Mouse (Mus musculus): ENCODE results near the gene Fndc3b. TPM values are rescaled to one million over a fixed set of nuclear protein-coding genes. Genes with fewer than 3 reads are reported as not detected.

The Fndc3b gene
- polyA plus RNA-seq, 1 experiment from 2014 or later: 7.5 TPM

- H3K36me3 ChIP-seq (ENCODE audit: control insufficient read depth, insufficient read depth, low read length): no peaks in the 10 kb centered on the region
- 87% methylated on average over 15 of the region's 15 CpGs for WGBS
- ATAC-seq: no peak
- H3K4me3 ChIP-seq (ENCODE audit: low read length): no peak overlapping the region
- no peaks in the 10 kb centered on the region for H3K9me3 ChIP-seq (ENCODE audit: control insufficient read depth, low read length)
- no peaks in the 10 kb centered on the region for H3K27me3 ChIP-seq (replicated peaks; ENCODE audit: control insufficient read depth, insufficient read depth, low read length)
- no peaks in the 10 kb centered on the region for H3K4me1 ChIP-seq (ENCODE audit: control insufficient read depth, insufficient read depth, low read depth, low read length)
- no peak overlapping the region for H3K4me2 ChIP-seq (ENCODE audit: low read length)
- H3K27ac ChIP-seq (ENCODE audit: low read depth, low read length): no peak overlapping the region
- H3K9ac ChIP-seq (ENCODE audit: low read depth, low read length): no peak overlapping the region
Measured at GRCm38 (mm10) chr3:27462934-27463333, 248.2 kb downstream of the Fndc3b start.

DNA sequence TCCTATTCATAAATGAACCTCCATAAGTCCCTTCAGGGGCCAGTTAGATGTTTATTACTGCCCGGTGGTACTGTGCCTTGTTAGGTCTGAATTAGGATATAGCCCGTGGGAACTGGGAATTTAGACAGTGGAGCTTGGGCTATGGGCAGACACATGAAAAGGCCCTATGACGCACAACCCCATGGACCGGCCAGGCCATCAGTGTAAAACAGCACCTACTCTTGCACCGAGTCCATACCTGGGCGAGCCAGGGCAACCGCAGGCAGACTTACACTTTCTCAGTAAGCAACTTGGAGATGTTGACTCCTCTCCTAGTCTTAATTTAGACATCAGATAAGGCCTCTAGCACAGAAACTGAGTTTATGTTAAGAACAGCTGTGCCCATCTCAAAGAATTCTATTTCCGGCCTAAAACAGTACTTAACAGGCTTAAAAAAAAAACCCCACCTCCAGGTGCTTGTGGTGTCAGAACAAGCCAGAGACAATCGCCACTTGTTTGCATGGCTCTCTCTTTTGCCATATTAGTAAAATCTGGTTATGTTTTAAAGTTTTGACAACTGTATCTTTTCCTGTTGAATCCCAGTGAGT lies 248.7 kb downstream of the Fndc3b start:
- Histone ChIP-seq H3K4me1 (ENCODE audit: control insufficient read depth, insufficient read depth, low read depth, low read length) (no peaks in the 10 kb centered on the region), H3K9ac (ENCODE audit: low read depth, low read length) (no peak overlapping the region), H3K27me3 (replicated peaks; ENCODE audit: control insufficient read depth, insufficient read depth, low read length) (no peaks in the 10 kb centered on the region), H3K36me3 (ENCODE audit: control insufficient read depth, insufficient read depth, low read length) (no peaks in the 10 kb centered on the region), H3K27ac (ENCODE audit: low read depth, low read length) (no peak overlapping the region), H3K9me3 (ENCODE audit: control insufficient read depth, low read length) (no peaks in the 10 kb centered on the region), H3K4me2 (ENCODE audit: low read length) (no peak overlapping the region), H3K4me3 (ENCODE audit: low read length) (no peak overlapping the region)
- ATAC-seq: no peak
- 95% methylated on average over 9 of the region's 9 CpGs for WGBS

GRCm38 (mm10) chr3:27461861-27462260 lies 249.2 kb downstream of the Fndc3b start:
- H3K4me3 ChIP-seq (ENCODE audit: low read length): no peak overlapping the region
- H3K4me2 ChIP-seq (ENCODE audit: low read length): no peak overlapping the region
- H3K9ac ChIP-seq (ENCODE audit: low read depth, low read length): no peak overlapping the region
- no peak for ATAC-seq
- H3K36me3 ChIP-seq (ENCODE audit: control insufficient read depth, insufficient read depth, low read length): no peaks in the 10 kb centered on the region
- H3K9me3 ChIP-seq (ENCODE audit: control insufficient read depth, low read length): no peaks in the 10 kb centered on the region
- no peaks in the 10 kb centered on the region for H3K4me1 ChIP-seq (ENCODE audit: control insufficient read depth, insufficient read depth, low read depth, low read length)
- no peaks in the 10 kb centered on the region for H3K27me3 ChIP-seq (replicated peaks; ENCODE audit: control insufficient read depth, insufficient read depth, low read length)
- H3K27ac ChIP-seq (ENCODE audit: low read depth, low read length): no peak overlapping the region
- 91% methylated on average over 7 of the region's 7 CpGs for WGBS

DNA sequence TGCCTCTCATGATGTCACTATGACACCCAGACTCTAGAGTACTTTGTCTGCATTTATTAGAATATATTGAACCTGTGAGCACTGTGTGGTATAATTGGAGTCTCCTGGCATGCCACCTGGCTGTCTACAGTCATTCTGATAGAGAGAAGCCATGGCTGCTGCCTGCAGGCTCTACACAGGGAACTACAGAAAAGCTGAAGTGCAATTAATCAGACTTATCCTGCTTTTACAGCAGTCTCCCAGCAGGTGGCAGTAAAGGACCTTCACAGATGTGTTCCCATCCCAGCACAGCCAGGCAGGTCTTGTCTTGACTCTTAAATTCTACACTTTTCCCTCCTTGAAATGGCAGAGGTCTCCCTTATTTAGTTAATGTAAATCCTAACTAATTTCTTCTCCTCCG lies 250.1 kb downstream of the Fndc3b start:
- H3K4me3 ChIP-seq (ENCODE audit: low read length): no peak overlapping the region
- no peaks in the 10 kb centered on the region for H3K9me3 ChIP-seq (ENCODE audit: control insufficient read depth, low read length)
- no peak overlapping the region for H3K4me2 ChIP-seq (ENCODE audit: low read length)
- ATAC-seq: peak; percentile 52
- 70% methylated on average over 1 of the region's 1 CpGs for WGBS
- H3K4me1 ChIP-seq (ENCODE audit: control insufficient read depth, insufficient read depth, low read depth, low read length): no peaks in the 10 kb centered on the region
- H3K36me3 ChIP-seq (ENCODE audit: control insufficient read depth, insufficient read depth, low read length): no peaks in the 10 kb centered on the region; the same call in 1 of the 2 replicates
- no peak overlapping the region for H3K9ac ChIP-seq (ENCODE audit: low read depth, low read length)
- no peaks in the 10 kb centered on the region for H3K27me3 ChIP-seq (replicated peaks; ENCODE audit: control insufficient read depth, insufficient read depth, low read length)
- no peak overlapping the region for H3K27ac ChIP-seq (ENCODE audit: low read depth, low read length)

- WGBS: 91% methylated on average over 9 of the region's 9 CpGs
- Histone ChIP-seq H3K4me3 (ENCODE audit: low read length) (no peak overlapping the region), H3K9me3 (ENCODE audit: control insufficient read depth, low read length) (no peaks in the 10 kb centered on the region), H3K27me3 (replicated peaks; ENCODE audit: control insufficient read depth, insufficient read depth, low read length) (no peaks in the 10 kb centered on the region), H3K4me1 (ENCODE audit: control insufficient read depth, insufficient read depth, low read depth, low read length) (no peaks in the 10 kb centered on the region), H3K9ac (ENCODE audit: low read depth, low read length) (no peak overlapping the region), H3K36me3 (ENCODE audit: control insufficient read depth, insufficient read depth, low read length) (peaks cover 5% of the 10 kb centered on the region; the same call in 1 of the 2 replicates), H3K4me2 (ENCODE audit: low read length) (no peak overlapping the region), H3K27ac (ENCODE audit: low read depth, low read length) (no peak overlapping the region)
- ATAC-seq: no peak
Measured at GRCm38 (mm10) chr3:27458416-27458815, 252.7 kb downstream of the Fndc3b start.

GRCm38 (mm10) chr3:27456514-27456913 lies 254.6 kb downstream of the Fndc3b start:
- Histone ChIP-seq H3K4me3 (ENCODE audit: low read length) (no peak overlapping the region), H3K27ac (ENCODE audit: low read depth, low read length) (no peak overlapping the region), H3K9ac (ENCODE audit: low read depth, low read length) (no peak overlapping the region), H3K4me2 (ENCODE audit: low read length) (no peak overlapping the region), H3K27me3 (replicated peaks; ENCODE audit: control insufficient read depth, insufficient read depth, low read length) (no peaks in the 10 kb centered on the region), H3K36me3 (ENCODE audit: control insufficient read depth, insufficient read depth, low read length) (peaks cover 5% of the 10 kb centered on the region; the same call in 1 of the 2 replicates), H3K4me1 (ENCODE audit: control insufficient read depth, insufficient read depth, low read depth, low read length) (no peaks in the 10 kb centered on the region), H3K9me3 (ENCODE audit: control insufficient read depth, low read length) (no peaks in the 10 kb centered on the region)
- 85% methylated on average over 14 of the region's 14 CpGs for WGBS
- no peak for ATAC-seq

DNA sequence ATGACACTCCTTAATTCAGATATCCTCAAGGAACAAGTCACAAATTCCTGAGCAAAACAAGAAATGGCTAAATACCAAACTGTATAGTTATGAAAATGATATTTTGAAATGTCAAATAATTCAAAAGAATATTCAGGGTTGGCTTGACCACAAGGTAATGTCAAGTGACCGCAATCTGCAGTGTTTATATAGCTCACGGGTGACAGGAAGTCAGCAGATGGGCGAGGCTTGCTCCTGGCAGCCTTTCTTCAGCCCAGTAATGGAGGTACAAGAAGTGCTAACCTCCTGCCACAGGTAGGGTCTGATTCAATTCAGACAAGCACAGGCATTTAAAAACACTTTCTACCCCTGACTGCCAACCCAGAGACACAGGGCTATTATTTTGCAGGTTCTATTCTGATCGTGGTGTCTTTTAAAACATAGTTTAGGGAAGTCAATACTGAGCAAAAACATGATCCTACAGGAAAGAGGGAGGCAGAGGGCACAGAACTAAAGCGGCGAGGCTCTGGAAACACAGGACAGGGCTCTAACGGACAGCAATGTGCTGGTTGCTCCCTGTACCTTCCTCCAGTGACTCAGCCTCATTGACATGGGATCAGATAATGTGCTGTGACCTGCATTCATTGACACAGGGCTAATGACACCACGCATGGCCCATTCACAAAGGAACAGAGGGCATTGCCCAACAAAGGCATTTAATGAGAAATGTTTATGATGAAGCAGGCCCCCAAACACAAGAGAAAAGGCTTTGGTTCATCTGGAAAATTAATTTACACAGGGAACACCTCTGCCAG lies 256.5 kb downstream of the Fndc3b start:
- Histone ChIP-seq H3K36me3 (ENCODE audit: control insufficient read depth, insufficient read depth, low read length) (peaks cover 5% of the 10 kb centered on the region; the same call in 1 of the 2 replicates), H3K9ac (ENCODE audit: low read depth, low read length) (no peak overlapping the region), H3K9me3 (ENCODE audit: control insufficient read depth, low read length) (no peaks in the 10 kb centered on the region), H3K4me2 (ENCODE audit: low read length) (no peak overlapping the region), H3K4me1 (ENCODE audit: control insufficient read depth, insufficient read depth, low read depth, low read length) (no peaks in the 10 kb centered on the region), H3K4me3 (ENCODE audit: low read length) (no peak overlapping the region), H3K27ac (ENCODE audit: low read depth, low read length) (no peak overlapping the region), H3K27me3 (replicated peaks; ENCODE audit: control insufficient read depth, insufficient read depth, low read length) (no peaks in the 10 kb centered on the region)
- ATAC-seq: no peak
- WGBS: 75% methylated on average over 8 of the region's 8 CpGs

DNA sequence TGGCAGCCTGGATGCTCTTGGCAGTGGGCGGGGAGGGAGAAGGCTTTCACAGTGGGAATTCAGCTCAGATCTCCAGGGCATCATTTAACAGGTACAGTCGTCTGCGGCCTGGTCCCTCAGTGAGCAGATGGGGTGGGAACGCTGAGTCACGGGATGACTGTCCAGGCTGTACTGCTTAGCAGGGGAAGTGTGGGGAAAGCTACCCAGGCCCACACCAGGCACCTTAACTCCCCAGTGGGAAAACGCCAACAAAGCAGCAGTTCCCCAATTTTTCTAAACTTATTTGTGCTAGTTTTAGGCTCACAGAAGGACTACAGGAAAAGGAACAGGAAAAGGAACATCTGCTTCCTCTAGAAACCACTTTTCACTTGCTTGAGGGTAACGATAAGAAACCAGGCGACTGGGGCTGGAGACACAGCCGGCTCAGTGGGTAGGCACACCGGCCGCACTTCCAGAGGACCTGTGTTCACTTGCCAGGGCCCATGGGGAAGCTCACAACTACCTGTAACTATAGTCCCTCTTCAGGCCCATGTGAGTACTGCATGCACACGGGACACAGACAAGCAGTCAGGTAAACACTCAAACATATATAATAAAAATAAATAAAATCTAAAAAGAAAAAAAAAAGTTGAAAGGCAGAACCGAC lies 257.5 kb downstream of the Fndc3b start:
- H3K4me3 ChIP-seq (ENCODE audit: low read length): no peak overlapping the region
- no peaks in the 10 kb centered on the region for H3K4me1 ChIP-seq (ENCODE audit: control insufficient read depth, insufficient read depth, low read depth, low read length)
- ATAC-seq: no peak
- H3K27ac ChIP-seq (ENCODE audit: low read depth, low read length): no peak overlapping the region
- H3K9me3 ChIP-seq (ENCODE audit: control insufficient read depth, low read length): no peaks in the 10 kb centered on the region
- peaks cover 5% of the 10 kb centered on the region; the same call in 1 of the 2 replicates for H3K36me3 ChIP-seq (ENCODE audit: control insufficient read depth, insufficient read depth, low read length)
- H3K27me3 ChIP-seq (replicated peaks; ENCODE audit: control insufficient read depth, insufficient read depth, low read length): no peaks in the 10 kb centered on the region
- no peak overlapping the region for H3K9ac ChIP-seq (ENCODE audit: low read depth, low read length)
- 89% methylated on average over 13 of the region's 13 CpGs for WGBS
- no peak overlapping the region for H3K4me2 ChIP-seq (ENCODE audit: low read length)

DNA sequence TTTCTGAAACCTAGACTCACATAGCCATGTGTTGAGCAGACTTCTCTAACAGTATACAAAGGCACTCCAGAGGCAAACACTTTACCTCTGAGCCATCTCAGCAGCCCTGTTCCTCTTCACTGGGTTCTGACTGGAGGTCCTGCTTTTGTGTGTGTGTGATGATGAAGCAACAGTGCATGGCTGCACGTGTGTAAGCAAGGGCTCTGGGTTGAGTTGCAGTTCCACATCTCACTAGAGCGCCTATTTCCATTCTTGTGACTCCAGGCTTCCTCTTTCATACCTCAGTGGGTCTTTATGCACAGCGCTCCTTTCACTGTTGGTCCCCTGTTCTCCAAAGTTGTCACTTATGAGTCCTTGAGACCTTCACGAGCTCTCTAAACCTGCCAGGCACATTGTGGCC lies 261.7 kb downstream of the Fndc3b start:
- no peak overlapping the region for H3K4me2 ChIP-seq (ENCODE audit: low read length)
- H3K27me3 ChIP-seq (replicated peaks; ENCODE audit: control insufficient read depth, insufficient read depth, low read length): no peaks in the 10 kb centered on the region
- ATAC-seq: no peak
- H3K9me3 ChIP-seq (ENCODE audit: control insufficient read depth, low read length): no peaks in the 10 kb centered on the region
- H3K27ac ChIP-seq (ENCODE audit: low read depth, low read length): no peak overlapping the region
- H3K4me3 ChIP-seq (ENCODE audit: low read length): no peak overlapping the region
- no peaks in the 10 kb centered on the region for H3K36me3 ChIP-seq (ENCODE audit: control insufficient read depth, insufficient read depth, low read length)
- H3K9ac ChIP-seq (ENCODE audit: low read depth, low read length): no peak overlapping the region
- 89% methylated on average over 4 of the region's 4 CpGs for WGBS
- H3K4me1 ChIP-seq (ENCODE audit: control insufficient read depth, insufficient read depth, low read depth, low read length): no peaks in the 10 kb centered on the region
